Mouse (Mus musculus): ENCODE data around the gene Nos1.
A peak's percentile ranks its signal among the peaks of the same experiment; 100 is the strongest.

The Nos1 gene

DNA sequence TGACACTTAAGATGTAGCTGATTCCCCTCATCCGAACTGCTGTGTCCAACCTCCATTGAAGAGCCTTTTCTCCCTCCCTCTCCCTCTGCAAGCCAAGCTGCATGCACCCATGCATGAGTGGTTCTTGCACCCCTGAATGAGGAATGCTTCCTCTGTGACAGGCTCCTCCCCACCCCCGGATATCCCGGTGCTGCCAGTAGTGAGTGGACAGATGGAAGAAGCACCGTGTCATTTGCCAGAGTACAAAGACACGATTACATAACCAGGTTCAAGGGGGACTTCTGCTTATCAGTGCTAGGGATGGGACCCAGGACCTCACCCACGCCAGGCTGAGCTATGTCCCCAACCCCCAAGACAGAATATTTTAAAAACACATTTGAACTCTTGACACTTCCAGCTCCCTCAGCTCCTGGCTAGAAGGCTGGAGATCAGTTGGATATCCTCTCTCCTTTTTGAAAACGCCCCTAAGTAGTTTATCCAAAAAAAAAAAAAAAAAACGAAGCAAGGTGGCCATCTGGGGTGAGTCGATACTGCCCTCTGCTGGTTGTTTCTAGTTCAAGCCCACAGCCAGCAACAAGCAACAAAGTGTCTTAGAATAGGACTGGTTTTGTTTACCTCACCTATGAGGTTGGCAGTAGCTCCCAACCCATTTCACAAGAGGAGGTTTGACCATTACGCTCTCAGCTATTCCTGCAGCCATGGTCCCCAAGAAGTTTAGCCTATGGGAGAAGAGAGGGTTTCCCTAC is 175.0 kb downstream of the Nos1 start:
- DNase-seq (ENCODE audit: low read depth, low spot score): peak; percentile 63

DNA sequence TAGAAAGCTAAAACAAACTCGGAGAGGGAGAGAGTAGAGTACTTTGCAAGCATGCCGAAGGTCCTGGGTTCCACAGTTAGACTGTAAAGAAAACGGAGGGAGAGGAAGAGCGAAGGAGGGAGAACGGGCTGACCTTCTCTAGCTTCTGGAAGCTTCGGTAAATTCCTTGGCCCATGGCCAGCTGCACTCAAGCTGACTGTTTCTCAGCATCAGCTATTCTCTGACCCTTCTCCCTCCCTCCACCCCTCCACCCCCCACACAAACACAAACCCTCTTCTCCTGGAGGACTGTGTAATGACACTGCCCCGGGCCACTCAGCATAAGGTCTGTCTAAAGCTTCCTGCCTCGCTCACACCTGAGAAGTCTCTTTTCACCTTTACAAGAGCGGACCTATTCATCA is 183.9 kb downstream of the Nos1 start:
- no peak for DNase-seq (ENCODE audit: low read depth, low spot score)

DNA sequence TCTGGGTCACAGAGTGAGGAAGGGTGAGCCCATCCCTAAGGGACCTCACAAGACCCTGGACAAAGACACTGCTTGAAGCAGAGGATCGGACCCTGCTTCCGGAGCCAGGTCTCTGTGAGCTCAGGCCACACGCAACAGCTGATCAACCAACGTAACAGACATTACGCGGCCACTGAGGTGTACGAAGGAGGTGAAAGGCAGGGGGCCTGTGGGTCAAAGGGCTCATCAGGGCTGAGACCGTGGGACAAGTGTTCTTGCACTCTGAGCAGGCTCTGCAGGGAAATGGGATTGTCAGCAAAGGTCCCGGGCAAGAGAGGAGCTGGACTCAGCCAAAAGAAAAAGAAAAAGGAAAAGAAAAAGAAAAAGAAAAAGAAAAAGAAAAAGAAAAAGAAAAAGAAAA is 186.1 kb downstream of the Nos1 start:
- DNase-seq (ENCODE audit: low read depth, low spot score): no peak

DNA sequence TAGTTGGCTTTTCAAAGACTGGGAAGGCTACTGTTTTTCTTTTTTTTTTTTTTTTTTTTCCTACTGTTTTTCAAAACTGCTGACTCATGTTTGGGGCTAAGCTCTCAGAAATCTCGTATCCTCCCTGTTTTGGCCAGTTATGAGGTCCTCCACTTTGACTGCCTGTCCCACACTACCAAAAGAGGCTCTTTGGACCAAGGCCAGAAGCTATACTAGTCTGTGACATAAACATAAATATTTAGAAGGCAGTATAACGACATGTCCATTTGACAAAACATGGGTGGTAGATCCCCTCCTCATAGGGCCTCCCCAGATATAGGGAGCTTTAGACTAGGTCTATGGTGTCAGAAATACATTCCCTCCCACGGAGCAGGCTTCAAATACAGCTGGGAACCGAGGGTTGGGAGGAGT is 186.8 kb downstream of the Nos1 start:
- DNase-seq (ENCODE audit: low read depth, low spot score): no peak

DNA sequence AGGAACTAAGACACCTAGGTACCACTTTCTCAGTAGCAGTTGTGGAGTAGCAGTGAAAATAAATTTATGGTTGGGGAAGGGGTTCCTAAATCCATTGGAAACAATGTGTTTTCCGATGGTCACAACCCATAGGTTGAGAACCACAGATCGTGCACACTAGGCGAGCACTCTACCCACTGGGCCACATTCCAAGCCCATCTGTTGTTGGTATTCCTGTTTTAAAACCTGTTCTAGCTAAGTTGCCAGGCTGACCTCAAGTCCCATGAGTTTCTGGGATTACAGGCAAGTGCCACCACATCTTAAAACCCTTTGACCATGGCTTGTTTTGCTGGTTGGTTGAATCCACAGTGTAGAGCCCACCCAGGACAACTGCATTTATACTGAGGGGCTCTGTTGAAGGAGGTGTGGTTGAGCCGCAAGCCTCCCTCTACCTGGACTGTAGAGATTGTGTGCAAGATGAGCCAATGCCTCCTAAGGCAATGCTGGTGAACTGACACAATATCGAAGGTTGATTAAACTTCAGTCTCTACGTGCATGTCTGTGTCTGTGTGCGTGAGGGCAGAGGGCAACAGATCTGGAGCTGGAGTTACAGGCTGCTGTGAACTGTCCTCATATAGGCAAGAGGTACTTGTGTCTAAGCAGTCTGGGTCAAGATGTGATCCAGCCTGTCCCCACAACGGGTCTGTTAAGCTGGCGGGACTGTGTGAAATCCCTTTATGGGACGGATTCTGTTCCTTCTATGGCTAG is 189.0 kb downstream of the Nos1 start:
- DNase-seq (ENCODE audit: low read depth, low spot score): no peak

DNA sequence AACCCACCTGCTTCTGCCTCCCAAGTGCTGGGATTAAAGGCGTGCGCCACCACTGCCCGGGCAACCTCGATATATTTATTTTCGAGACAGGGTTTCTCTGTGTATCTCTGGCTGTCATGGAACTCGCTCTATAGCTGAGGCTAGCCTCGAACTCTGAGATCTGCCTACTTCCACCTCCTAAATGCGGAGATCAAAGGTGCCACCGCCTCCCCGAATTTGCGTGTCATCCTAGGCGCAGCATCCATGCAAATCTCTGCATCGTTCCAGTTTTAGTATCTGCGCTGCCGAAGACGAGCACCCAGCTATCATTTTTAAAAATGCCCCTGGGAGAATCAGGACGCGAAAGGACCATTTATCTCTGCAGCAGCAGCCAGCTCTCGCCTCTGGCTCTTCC is 195.4 kb downstream of the Nos1 start:
- DNase-seq (ENCODE audit: low read depth, low spot score): no peak

DNA sequence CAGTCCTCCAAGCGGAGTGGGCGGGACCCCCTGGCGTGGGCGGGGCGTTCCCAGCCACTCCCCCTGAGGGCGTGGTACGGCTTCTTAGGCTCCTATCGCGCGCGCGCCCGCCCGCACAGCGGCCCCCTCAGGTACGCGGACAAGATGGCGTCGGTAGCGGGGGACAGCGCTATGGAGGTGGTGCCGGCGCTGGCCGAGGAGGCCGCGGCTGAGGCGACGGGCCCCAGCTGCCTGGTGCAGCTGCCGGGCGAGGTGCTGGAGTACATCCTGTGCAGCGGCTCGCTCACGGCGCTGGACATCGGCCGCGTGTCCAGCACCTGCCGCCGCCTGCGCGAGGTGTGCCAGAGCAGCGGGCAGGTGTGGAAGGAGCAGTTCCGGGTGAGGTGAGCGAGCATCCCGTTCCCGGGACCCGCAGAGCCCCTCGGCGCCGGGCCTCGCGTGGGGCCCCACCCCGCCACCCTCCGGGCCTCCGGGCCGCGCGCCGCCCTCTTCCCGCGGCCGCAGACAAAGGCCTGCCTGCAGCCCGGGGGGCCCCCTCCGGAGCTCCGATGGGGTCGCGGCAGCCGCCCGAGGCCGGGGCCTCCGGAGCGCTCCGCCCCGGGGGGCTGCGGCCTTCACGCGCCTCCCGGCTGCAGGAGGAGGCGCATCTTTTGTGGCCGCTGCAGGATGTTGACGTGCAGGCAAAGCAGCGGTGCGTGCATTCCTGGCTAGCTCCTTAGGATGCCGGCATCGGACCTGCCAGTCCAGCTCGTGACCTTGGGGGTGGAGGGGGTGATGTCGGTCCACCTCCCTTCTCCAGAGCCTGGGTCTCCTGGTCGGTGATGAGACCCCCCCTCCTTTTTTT is 196.0 kb downstream of the Nos1 start, which contains the start of gene Fbxo21:
Gene Fbxo21, plus strand, starts transcription at position 74 of the 844 bp plus-strand sequence.
- DNase-seq (ENCODE audit: low read depth, low spot score): peak; percentile 90

DNA sequence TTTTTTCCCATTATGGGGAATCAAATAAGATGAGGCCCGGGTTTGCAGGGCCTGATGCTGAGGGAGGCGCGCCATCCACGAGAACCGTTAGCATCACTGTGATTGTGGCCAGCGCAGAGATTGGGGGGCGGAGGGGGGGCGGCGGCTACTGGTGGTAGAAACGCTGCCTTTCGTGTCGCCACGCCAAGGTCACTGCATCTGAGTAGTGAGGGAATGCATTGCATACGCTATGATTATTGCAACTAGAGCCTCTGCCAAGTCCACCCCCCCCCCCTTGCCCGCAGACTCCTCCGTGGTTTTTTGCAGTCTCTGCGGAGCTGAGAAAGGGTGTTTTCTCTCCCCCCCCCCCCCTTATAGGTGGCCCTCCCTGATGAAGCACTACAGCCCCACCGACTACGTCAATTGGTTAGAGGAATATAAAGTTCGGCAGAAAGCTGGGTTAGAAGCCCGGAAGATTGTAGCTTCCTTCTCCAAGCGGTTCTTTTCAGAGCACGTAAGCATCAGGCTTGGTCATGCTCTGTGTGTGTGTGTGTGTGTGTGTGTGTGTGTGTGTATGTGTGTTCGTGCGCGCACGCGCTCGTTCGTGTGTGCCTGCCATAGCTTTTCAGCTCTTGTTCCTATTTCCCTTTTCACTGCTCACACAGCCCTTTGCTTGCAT is 196.8 kb downstream of the Nos1 start:
- DNase-seq (ENCODE audit: low read depth, low spot score): peak; percentile 69

DNA sequence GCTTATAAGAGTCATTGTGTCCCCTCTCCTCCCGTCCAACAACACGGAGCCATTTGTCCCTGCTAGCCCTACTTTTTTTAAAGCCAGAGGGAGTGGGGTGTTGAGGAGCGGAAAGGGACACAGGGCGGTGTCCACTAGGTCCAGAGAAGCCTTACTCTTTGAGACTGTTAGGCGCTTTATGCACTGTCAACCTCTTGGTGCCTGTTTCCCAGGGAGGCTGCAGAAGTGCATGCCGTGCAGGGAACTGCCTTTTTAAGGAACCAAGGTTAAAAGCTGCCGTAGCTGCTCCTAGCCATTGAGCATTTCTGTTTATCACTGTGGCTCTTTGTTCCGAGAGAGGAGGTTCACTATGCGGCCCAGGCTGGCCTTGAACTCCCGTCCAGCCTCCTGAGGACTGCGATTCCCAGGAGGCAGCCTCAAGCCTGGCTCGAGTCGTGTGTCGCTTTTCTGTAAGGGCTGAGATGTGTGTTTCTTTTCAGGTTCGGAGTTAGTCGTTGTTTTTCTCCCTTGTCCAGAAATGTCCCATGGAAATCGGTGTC is 197.4 kb downstream of the Nos1 start:
- no peak for DNase-seq (ENCODE audit: low read depth, low spot score)

DNA sequence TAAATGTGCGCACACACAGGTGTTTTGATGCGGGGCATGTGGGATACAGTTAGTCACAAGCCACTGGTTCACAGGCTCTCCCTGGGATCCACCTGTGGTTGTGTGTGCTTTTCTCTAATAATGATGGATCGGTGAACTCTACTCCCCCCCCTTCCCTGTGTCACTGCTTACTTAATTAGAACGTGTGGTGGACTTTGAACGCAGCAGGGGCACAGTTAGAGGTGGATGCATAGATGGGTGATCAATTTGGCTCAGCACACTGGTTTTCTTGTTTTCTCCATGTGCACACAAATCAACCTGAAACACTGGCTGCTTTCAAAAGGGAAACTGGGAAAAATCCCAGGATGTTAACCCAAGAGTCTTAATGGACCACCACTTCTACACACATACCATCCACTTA is 198.2 kb downstream of the Nos1 start:
- no peak for DNase-seq (ENCODE audit: low read depth, low spot score)

DNA sequence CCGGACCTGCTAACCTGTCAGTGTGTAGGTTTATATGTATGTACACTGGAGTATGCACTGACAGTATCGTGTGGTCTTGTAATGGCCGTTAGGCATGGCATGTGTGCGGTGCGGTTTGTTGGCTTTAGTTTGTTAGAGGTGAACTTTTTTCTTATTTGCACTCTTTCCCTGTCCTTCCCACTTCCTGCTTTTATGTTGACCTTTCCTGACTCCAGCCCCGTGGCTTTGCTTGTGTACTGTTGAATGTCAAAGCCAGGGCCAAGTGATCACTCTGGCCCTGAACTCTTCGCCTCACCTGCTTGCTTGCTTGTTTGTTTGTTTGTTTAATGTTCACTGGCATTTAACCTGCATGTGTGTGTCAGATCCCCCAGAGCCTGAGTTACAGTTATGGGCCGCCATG is 200.1 kb downstream of the Nos1 start:
- no peak for DNase-seq (ENCODE audit: low read depth, low spot score)

DNA sequence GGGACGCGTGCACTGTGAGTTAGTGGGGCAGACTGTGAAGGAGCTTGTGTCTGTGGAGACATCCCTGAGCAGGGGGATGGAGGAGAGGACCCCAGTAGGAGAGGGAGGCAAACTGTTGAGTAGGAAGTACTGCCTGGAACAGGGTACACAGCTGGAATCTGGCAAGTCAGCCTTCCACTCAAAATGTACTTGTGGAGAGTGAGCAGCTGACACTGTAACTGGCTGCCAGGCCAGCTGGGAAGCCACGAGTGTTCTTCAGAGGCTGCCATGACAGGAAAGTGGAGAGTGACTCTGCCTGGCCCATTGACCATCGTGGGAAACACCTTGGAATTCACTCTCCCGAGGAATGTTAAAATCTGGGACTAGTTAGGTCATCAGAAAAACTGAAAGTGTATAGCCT is 201.1 kb downstream of the Nos1 start:
- DNase-seq (ENCODE audit: low read depth, low spot score): no peak

DNA sequence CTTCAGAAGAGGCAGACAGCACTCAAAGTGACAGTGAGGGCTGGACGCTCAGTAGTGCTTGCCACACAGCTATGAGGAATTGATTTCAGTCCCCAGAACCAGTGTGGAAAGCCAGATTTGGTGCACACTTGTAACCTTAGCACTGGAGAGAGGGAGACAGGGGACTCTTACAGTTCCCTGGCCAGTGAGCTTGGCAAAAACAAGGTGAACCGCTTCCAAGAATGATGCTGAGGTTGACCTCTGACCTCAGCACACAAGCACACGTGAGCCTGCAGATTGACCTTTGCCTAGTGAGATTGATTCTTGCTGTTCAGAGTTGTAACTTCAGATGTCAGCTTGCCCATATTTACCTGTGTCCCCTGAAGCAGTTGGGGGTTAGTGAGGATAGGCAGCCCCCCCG is 205.5 kb downstream of the Nos1 start:
- no peak for DNase-seq (ENCODE audit: low read depth, low spot score)

DNA sequence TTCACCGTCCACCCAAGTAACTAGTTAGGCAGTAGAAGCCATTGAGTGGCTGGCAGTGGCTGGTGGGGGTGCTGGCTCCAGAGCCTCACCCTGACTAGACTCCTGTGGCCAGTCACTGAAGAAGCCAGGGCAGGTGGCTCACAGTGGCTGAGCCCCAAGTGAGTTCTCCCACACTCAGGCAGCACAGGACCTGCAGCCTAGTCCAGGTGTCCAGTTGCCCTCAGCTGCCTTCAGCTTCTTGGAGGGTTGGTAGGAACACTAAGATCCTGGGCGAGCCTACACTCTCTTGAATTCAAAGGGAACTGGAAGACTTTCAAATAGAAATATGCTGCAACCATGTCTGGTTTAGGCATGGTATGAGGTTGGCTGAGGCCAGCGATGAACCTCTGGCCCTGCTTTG is 207.1 kb downstream of the Nos1 start:
- DNase-seq (ENCODE audit: low read depth, low spot score): no peak

DNA sequence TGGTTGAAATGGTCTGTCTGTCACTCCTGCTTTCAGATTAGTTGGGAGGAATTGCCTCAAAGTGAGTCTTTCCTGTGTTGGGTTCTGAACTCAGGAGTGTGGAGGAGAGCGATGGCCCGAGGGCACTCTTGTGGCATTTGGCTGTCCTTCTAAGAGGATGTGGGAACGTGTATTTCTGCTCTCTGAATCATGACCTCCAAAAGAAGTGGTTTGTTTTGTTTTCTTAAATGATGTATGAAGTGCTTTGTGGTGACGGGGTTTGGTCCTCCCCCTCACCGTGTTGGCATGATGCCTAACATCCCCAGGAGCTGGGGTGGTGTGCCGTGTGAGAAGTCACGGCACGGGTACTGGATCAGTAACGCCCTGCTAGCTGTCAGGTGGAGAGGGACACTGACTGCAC is 207.5 kb downstream of the Nos1 start:
- DNase-seq (ENCODE audit: low read depth, low spot score): no peak

DNA sequence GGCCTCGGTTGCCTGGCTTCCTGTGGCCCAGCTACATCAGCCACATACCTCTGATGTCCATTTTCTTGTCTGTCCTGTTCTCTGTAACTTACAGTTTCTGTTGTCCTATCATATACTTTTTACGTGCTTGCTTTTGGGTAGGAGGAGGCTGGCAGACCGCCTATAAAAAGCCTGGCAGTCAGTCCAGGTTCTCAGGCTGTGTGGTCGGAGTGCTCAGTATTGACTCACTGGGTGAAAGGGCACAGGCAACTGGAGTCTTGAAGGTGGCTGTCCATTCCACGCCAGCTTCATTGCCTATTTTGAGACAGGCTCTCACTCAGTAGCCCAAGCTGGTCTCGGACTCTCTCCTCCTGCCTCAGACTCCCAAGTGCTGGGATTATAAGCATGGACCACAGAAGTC is 208.9 kb downstream of the Nos1 start:
- DNase-seq (ENCODE audit: low read depth, low spot score): no peak

DNA sequence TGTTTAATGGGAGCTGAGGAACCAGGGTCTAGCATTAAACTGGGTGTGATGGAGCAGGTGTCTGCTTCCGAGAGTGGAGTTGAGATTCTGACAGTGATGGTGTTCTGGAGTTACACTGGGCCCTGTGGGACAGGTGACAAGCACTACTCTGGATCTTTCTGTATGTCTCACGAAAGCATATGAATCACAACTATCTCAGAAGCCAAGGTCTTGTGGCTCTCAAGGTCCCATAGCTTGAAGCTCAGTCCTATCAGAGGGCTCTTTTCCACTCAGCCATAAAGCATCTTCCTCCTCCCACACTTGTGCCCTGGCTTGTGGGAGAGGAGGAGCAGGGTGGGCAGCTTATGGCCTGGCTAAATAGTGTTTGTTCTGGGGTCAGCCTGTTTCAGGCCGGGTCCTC is 210.1 kb downstream of the Nos1 start:
- no peak for DNase-seq (ENCODE audit: low read depth, low spot score)

DNA sequence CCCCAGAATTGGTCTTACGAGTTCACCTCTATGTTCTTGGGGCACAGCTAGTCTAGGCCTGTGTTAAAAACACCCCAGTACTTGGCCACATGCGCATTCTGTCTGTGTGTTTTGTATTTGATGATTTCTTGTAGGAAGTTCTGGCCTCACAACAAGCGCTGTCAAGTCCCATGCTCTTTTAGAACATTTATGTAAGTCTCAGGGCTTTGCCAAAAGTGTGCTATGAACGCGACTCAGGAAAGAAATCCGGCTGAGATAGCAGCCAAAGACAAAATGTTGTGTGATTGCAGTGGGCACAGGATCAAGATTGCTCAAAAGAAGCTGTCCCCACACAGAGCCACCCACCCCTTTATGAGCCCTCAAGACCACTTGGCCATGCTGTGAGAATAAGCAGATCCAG is 212.7 kb downstream of the Nos1 start:
- DNase-seq (ENCODE audit: low read depth, low spot score): no peak

DNA sequence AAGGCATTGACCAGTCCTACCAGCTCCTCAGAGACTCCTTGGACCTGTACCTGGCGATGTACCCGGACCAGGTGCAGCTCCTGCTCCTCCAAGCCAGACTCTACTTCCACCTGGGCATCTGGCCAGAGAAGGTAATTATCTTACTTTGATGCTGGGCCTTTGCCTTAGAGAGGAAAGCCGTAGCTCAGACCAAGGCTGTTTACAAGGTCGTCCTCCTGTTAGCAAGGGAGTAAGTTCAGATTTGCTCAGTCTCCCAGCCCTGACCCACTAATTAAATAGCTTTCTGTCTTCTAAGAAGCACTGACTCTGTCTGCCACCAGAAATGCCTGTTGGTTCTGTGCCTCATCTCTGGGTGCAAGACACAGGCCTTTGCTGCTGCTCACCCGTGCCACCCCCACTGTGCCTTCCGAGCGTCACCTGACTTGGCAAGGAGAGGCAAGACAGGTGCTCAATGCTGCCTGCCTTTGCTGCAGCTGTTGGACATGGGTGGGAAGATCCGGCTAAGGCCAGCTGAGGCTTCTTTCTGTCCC is 214.6 kb downstream of the Nos1 start:
- DNase-seq (ENCODE audit: low read depth, low spot score): no peak

DNA sequence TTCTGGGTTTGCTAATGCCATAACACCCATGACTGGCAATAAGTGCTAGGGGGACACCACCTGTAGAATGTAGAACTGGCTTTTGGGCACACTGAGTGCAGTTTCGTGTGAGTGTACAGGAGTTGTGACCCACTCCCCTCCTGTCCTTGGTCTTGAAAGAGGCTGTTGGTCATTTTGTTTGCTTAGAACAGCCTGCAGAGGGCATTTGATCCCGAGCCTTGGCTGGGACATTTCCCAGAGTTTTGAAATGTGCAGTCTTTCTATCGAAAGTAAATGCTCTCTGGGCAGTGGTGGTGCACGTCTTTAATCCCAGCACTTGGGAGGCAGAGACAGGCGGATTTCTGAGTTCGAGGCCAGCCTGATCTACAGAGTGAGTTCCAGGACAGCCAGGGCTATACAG is 215.1 kb downstream of the Nos1 start:
- DNase-seq (ENCODE audit: low read depth, low spot score): no peak

DNA sequence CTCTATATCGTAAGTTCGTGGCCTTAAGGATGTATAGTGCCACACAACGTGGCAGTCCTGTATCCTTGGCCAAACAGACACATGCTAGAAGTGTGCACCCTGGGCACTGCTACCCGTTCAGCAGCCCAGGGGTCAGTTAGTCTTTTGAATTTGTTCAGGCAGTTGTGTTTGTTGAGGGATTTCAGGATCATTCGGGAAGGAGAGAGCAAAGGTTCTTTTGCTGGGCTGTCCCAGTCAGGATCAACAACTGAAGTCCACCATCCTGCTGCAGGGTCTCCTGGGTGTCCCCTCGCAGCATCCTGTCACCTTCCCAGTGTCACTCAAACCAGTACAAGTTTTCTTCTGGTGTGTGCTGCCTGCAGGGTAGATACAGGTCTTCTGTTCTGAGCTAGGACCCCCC is 215.7 kb downstream of the Nos1 start:
- no peak for DNase-seq (ENCODE audit: low read depth, low spot score)
